Comparison of ENCODE assay signal across 26 mouse cellular contexts in genomic region chr3:9887627-9887994, GRCm38 (mm10).
DNase-seq lines count a peak whose midpoint lies in the region; ATAC-seq and TF ChIP-seq lines count a peak whose summit lies in the region.
"Had no signal": no experiment of that assay in that cellular context is flagged by ENCODE, and none has a peak within 500 bp of the region (broad histone marks: within the 10 kb centered on the region; RNA-seq: fewer than 3 reads in every experiment).

No protein-coding gene starts in this region.

- peak; percentile 10 for DNase-seq in 416B (ENCODE audit: low read depth)
- peak; percentile 53 for DNase-seq in CD4-positive helper T cell, adult 2 months (ENCODE audit: low read depth, low spot score)
- DNase-seq in thymus, postnatal 25 days = peak; percentile 59
- DNase-seq in ovary, postnatal 10 days (ENCODE audit: low spot score) = no peak
- no peak for DNase-seq in frontal cortex, postnatal 10 days (ENCODE audit: low spot score in 2 of 2)
- DNase-seq: adrenal gland, adult 2 months; cerebellum, adult 18-20 months; cerebellum, postnatal 36 days; gastrocnemius, postnatal 10 days; kidney, adult 9 months; kidney, postnatal 14 days; layer of hippocampus, postnatal 36 days; retina, postnatal 1 day; right cerebral cortex, postnatal 25 days had no signal

- no peak for TF ChIP-seq CTCF in cortical plate, adult 2 months (IDR thresholded peaks at IDR 0.05; ENCODE audit: extremely low read depth, insufficient read depth, low read length)

- H3K4me3 ChIP-seq in cortical plate, adult 2 months (ENCODE audit: insufficient read depth, low read length) = no peak overlapping the region
- H3K4me3 ChIP-seq: embryonic facial prominence, embryonic 15.5 days; forebrain, embryonic 15.5 days; heart, embryonic 12.5 days; limb, embryonic 13.5 days; liver, embryonic 15.5 days; midbrain, embryonic 15.5 days; neural tube, embryonic 12.5 days; stomach, embryonic 15.5 days had no signal

- H3K27ac ChIP-seq in cortical plate, adult 2 months (ENCODE audit: insufficient read depth, low read length) = peak overlapping the region; percentile 2; the same call in 1 of the 2 replicates
- H3K27ac ChIP-seq: embryonic facial prominence, embryonic 15.5 days; forebrain, embryonic 15.5 days; hindbrain, embryonic 14.5 days; limb, embryonic 13.5 days; midbrain, embryonic 15.5 days; neural tube, embryonic 12.5 days; stomach, embryonic 15.5 days had no signal

- no peak for TF ChIP-seq POLR2A in cortical plate, adult 2 months (IDR thresholded peaks at IDR 0.05; ENCODE audit: extremely low read depth, insufficient read depth, low read length)

- H3K4me1 ChIP-seq in cortical plate, adult 2 months (ENCODE audit: control insufficient read depth, insufficient read depth, low read length) = peaks cover 5% of the 10 kb centered on the region; the same call in 1 of the 2 replicates
- H3K4me1 ChIP-seq: embryonic facial prominence, embryonic 15.5 days; limb, embryonic 13.5 days; liver, embryonic 15.5 days had no signal

- ATAC-seq in erythroblast, adult 5-6 weeks (replicated peaks; ENCODE audit: low FRiP score, poor library complexity, severe bottlenecking) = no peak
- ATAC-seq: Patski had no signal

Comparison
In these comparisons a context has a peak if more than half of its experiments do, and no peak if none do; other contexts are left out.
1. DNase-seq: peak in 416B (single experiment), CD4-positive helper T cell, adult 2 months (single experiment) and thymus, postnatal 25 days (single experiment); none in ovary, postnatal 10 days (single experiment) and frontal cortex, postnatal 10 days (0 of 2).